Mouse (Mus musculus): ENCODE results near the gene Nos1. TPM values are rescaled to one million over a fixed set of nuclear protein-coding genes. Genes with fewer than 3 reads are reported as not detected.

Gene Nos1
- total RNA-seq, 1 experiment from 2014 or later: not detected

Other genes with a start within 250 kb of the Nos1 start
- 7.4 to 11.1 TPM (median 10.7 TPM) in 3 replicates for gene Fbxo21, start 195.7 kb downstream of the Nos1 start, total RNA-seq (2017)
- 1.9 to 6.9 TPM (median 2.7 TPM) in 3 replicates for gene Tesc, start 246.7 kb downstream of the Nos1 start, total RNA-seq (2017)